Mouse (Mus musculus): ENCODE data around the gene Numbl.

GRCm38 (mm10) chr7:27227676-27228075 is 30.6 kb upstream of the Numbl start:
- TF ChIP-seq POLR2A (IDR thresholded peaks at IDR 0.05; ENCODE audit: extremely low read depth, insufficient read depth, low read length) (no peak), CTCF (IDR thresholded peaks at IDR 0.05; ENCODE audit: extremely low read depth, insufficient read depth, low read length) (no peak)
